31 mouse cellular contexts compared by ENCODE assay signal in genomic region chr13:106907273-106907672, GRCm38 (mm10). TPM values are rescaled to one million over a fixed set of nuclear protein-coding genes. Genes with fewer than 3 reads are reported as not detected.
DNase-seq lines count a peak whose midpoint lies in the region; ATAC-seq and TF ChIP-seq lines count a peak whose summit lies in the region.
"Had no signal": no experiment of that assay in that cellular context is flagged by ENCODE, and none has a peak within 500 bp of the region (broad histone marks: within the 10 kb centered on the region; RNA-seq: fewer than 3 reads in every experiment).

No protein-coding gene starts in this region.

- no peak overlapping the region for H3K27ac ChIP-seq in hindbrain, postnatal 0 days
- H3K27ac ChIP-seq in hindbrain, embryonic 12.5 days: no peak overlapping the region
- peak overlapping the region; percentile 14; the same call in 1 of the 2 replicates for H3K27ac ChIP-seq in ES-E14 (ENCODE audit: insufficient read depth, low read depth, low read length, poor library complexity, severe bottlenecking)
- H3K27ac ChIP-seq: gastrocnemius, adult 2 months; heart, adult 2 months; hindbrain, embryonic 10.5 days; liver, embryonic 15.5 days; lung, embryonic 15.5 days; midbrain, embryonic 10.5 days; neural tube, embryonic 12.5 days; stomach, postnatal 0 days had no signal

- no peak overlapping the region for H3K4me3 ChIP-seq in hindbrain, postnatal 0 days (ENCODE audit: low read length)
- H3K4me3 ChIP-seq in hindbrain, embryonic 12.5 days: no peak overlapping the region
- no peak overlapping the region for H3K4me3 ChIP-seq in ES-E14 (ENCODE audit: insufficient read depth in 1 of 2, low read depth in 1 of 2, low read length in 2 of 2, poor library complexity in 1 of 2, severe bottlenecking in 1 of 2)
- H3K4me3 ChIP-seq: erythroblast, embryonic 14.5 days; gastrocnemius, adult 2 months; heart, adult 2 months; heart, embryonic 12.5 days; hindbrain, embryonic 10.5 days; liver, embryonic 15.5 days; lung, embryonic 15.5 days; midbrain, embryonic 10.5 days; myocyte; neural tube, embryonic 12.5 days had no signal

- ATAC-seq in hindbrain, postnatal 0 days: peak; percentile 59; the same call in 1 of the 2 replicates
- ATAC-seq in hindbrain, embryonic 12.5 days (ENCODE audit: low FRiP score): no peak
- ATAC-seq: forebrain, embryonic 16.5 days; intestine, postnatal 0 days; midbrain, embryonic 16.5 days had no signal

- no peak overlapping the region for H3K4me2 ChIP-seq in hindbrain, postnatal 0 days (ENCODE audit: low read depth, low read length)
- no peak overlapping the region for H3K4me2 ChIP-seq in hindbrain, embryonic 12.5 days (replicated peaks)
- H3K4me2 ChIP-seq: heart, embryonic 12.5 days; liver, embryonic 15.5 days; lung, embryonic 15.5 days; neural tube, embryonic 12.5 days had no signal

- intact Hi-C loops in heart, postnatal 36 days (cut with DNase I): no loop called here

- no peaks in the 10 kb centered on the region for H3K27me3 ChIP-seq in hindbrain, postnatal 0 days (ENCODE audit: insufficient read depth, low read length)
- H3K27me3 ChIP-seq in hindbrain, embryonic 12.5 days: no peaks in the 10 kb centered on the region
- H3K27me3 ChIP-seq: heart, embryonic 12.5 days; liver, embryonic 15.5 days; lung, embryonic 15.5 days; neural tube, embryonic 12.5 days had no signal

- WGBS in hindbrain, postnatal 0 days: 89% methylated on average over 4 of the region's 4 CpGs
- WGBS in hindbrain, embryonic 12.5 days: 88% methylated on average over 4 of the region's 4 CpGs

- TF ChIP-seq CTCF in hindbrain, postnatal 0 days (IDR thresholded peaks at IDR 0.05; ENCODE audit: low read depth): no peak

- in situ Hi-C loops in ES-E14 (cut with MboI; ENCODE audit: low sequenced_read_pairs in 2 of 2, unreplicated experiment in 2 of 2): no loop called here

- no peaks in the 10 kb centered on the region for H3K4me1 ChIP-seq in hindbrain, postnatal 0 days (ENCODE audit: insufficient read depth, low read length)
- peaks cover 2% of the 10 kb centered on the region; the same call in 1 of the 2 replicates for H3K4me1 ChIP-seq in hindbrain, embryonic 12.5 days
- H3K4me1 ChIP-seq in ES-E14 (ENCODE audit: control insufficient read depth in 2 of 2, insufficient read depth in 2 of 2, low read length in 2 of 2, poor library complexity in 1 of 2): peaks cover 4 to 6% of the 10 kb centered on the region in 2 experiments
- H3K4me1 ChIP-seq: hindbrain, embryonic 10.5 days; lung, embryonic 15.5 days; midbrain, embryonic 10.5 days had no signal

- no peak for DNase-seq in hindbrain, postnatal 0 days (ENCODE audit: low spot score)
- DNase-seq in ES-E14 (ENCODE audit: low read depth, low spot score): no peak
- peak; percentile 24 to 45 for DNase-seq in cerebellum, adult 18-20 months
- peak; percentile 27 to 35 for DNase-seq in cerebellum, postnatal 10 days
- no peak for DNase-seq in layer of hippocampus, postnatal 36 days
- no peak for DNase-seq in spleen, postnatal 4 days (ENCODE audit: low spot score in 2 of 2)
- DNase-seq in heart, postnatal 36 days: no peak
- DNase-seq: adrenal gland, adult 8-10 months; gastrocnemius, adult 2 months; gastrocnemius, postnatal 36 days; heart, adult 2 months; kidney, postnatal 14 days; liver; right cerebral cortex, adult 18-20 months; spleen, adult 18-20 months; thymus, adult 18-20 months; thymus, postnatal 36 days had no signal

- peaks cover 3% of the 10 kb centered on the region; the same call in 1 of the 2 replicates for H3K36me3 ChIP-seq in hindbrain, postnatal 0 days (ENCODE audit: insufficient read depth, low read length)
- H3K36me3 ChIP-seq in hindbrain, embryonic 12.5 days: peaks cover 42% of the 10 kb centered on the region
- peaks cover 19% of the 10 kb centered on the region for H3K36me3 ChIP-seq in ES-E14 (ENCODE audit: control insufficient read depth, insufficient read depth, low read length, poor library complexity, severe bottlenecking)

- no peaks in the 10 kb centered on the region for H3K9me3 ChIP-seq in hindbrain, postnatal 0 days (ENCODE audit: low read length)
- no peaks in the 10 kb centered on the region for H3K9me3 ChIP-seq in hindbrain, embryonic 12.5 days (replicated peaks)
- no peaks in the 10 kb centered on the region for H3K9me3 ChIP-seq in ES-E14 (ENCODE audit: control insufficient read depth, insufficient read depth, low read depth, low read length)
- H3K9me3 ChIP-seq: G1E; heart, embryonic 12.5 days; hindbrain, embryonic 10.5 days; liver, embryonic 15.5 days; lung, embryonic 15.5 days; midbrain, embryonic 10.5 days; neural tube, embryonic 12.5 days had no signal

- no peak overlapping the region for H3K9ac ChIP-seq in hindbrain, postnatal 0 days (replicated peaks; ENCODE audit: low read length)
- H3K9ac ChIP-seq in hindbrain, embryonic 12.5 days: no peak overlapping the region
- no peak overlapping the region for H3K9ac ChIP-seq in ES-E14 (ENCODE audit: insufficient read depth, low read depth, low read length, poor library complexity, severe bottlenecking)
- H3K9ac ChIP-seq: heart, embryonic 12.5 days; liver, embryonic 15.5 days; lung, embryonic 15.5 days; neural tube, embryonic 12.5 days had no signal

TF ChIP-seq in ES-E14, 5 proteins besides CTCF, POLR2A, EP300 and RAD21:
- TF ChIP-seq ZNF384 (IDR thresholded peaks at IDR 0.05; ENCODE audit: low read depth, low read length) (no peak), CHD2 (IDR thresholded peaks at IDR 0.05; ENCODE audit: low read depth, low read length) (no peak), HCFC1 (IDR thresholded peaks at IDR 0.05; ENCODE audit: borderline replicate concordance, insufficient read depth, low read length) (no peak), ZC3H11A (IDR thresholded peaks at IDR 0.05; ENCODE audit: borderline replicate concordance, low read depth, low read length) (no peak), MAFK (IDR thresholded peaks at IDR 0.05; ENCODE audit: insufficient read depth, low read depth, low read length) (no peak)

RNA-seq across cellular contexts. Expression of gene Ipo11, which starts 29.5 kb away (rescaled TPM):
- 46.7 and 58.0 TPM in 2 replicates for total RNA-seq in hindbrain, postnatal 0 days (2014; rRNA removed)
- polyA plus RNA-seq in hindbrain, postnatal 0 days (2015; fragmentation: Nextera tagmentation; extraction: Ambion mirVana): 32.9 and 33.9 TPM in 2 replicates
- 57.3 and 57.4 TPM in 2 replicates for polyA plus RNA-seq in hindbrain, embryonic 12.5 days (2016; fragmentation: Nextera tagmentation; extraction: Ambion mirVana)
- 51.0 and 68.6 TPM in 2 replicates for total RNA-seq in ES-E14 (2012; rRNA removed)
- 10 to 100 TPM; 68.2 to 69.2 TPM for total RNA-seq in layer of hippocampus, postnatal 36 days (2021)
- total RNA-seq in heart, postnatal 36 days (2021): 10 to 100 TPM; 20.7 to 26.8 TPM

RNA-seq across cellular contexts. Expression of gene Dimt1, which starts 39.7 kb away (rescaled TPM):
- 10.6 and 14.4 TPM in 2 replicates for total RNA-seq in hindbrain, postnatal 0 days (2014; rRNA removed)
- polyA plus RNA-seq in hindbrain, postnatal 0 days (2015; fragmentation: Nextera tagmentation; extraction: Ambion mirVana): 29.9 and 31.1 TPM in 2 replicates
- polyA plus RNA-seq in hindbrain, embryonic 12.5 days (2016; fragmentation: Nextera tagmentation; extraction: Ambion mirVana): 40.2 and 42.5 TPM in 2 replicates
- 45.9 and 58.1 TPM in 2 replicates for total RNA-seq in ES-E14 (2012; rRNA removed)
- total RNA-seq in layer of hippocampus, postnatal 36 days (2021): 10 to 100 TPM; 23.5 to 27.1 TPM
- 1 to 10 TPM; 7.1 to 9.1 TPM for total RNA-seq in heart, postnatal 36 days (2021)

Comparison
In these comparisons a context has a peak if more than half of its experiments do, and no peak if none do; other contexts are left out.
1. DNase-seq: peak in cerebellum, adult 18-20 months (2 of 2) and cerebellum, postnatal 10 days (2 of 2); none in hindbrain, postnatal 0 days (single experiment), ES-E14 (single experiment), layer of hippocampus, postnatal 36 days (0 of 2), spleen, postnatal 4 days (0 of 2) and heart, postnatal 36 days (0 of 2).